Mouse (Mus musculus): ENCODE results near the gene Gpr87. TPM values are rescaled to one million over a fixed set of nuclear protein-coding genes. Genes with fewer than 3 reads are reported as not detected.

Gpr87 gene
- total and polyA plus RNA-seq, 3 experiments, result not detected

DNA sequence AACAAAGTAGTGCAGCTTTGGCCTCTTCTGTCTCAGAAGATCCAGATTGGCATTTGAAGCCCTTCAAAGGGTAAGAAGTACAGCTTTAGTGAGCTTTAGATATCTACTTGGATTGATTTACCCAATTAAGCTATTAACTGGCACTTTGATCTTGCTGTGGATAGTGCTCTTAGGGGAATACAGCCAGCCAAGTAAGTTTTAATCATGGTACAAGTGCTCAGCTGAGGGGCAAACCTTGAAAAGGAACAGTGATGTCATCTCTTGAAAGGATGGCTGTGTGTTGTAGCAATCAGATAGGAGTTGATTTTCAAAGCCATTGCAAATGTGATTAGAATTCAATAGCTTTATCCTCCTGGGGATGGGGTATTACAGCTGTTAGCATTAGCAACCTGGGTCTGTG, 12.8 kb downstream of the Gpr87 start:
- Histone ChIP-seq H3K79me2 (replicated peaks; ENCODE audit: control insufficient read depth, insufficient read depth, low read length) (no peaks in the 10 kb centered on the region), H3K9ac (ENCODE audit: low read depth, low read length) (no peak overlapping the region), H3K4me1 (ENCODE audit: control insufficient read depth, insufficient read depth, low read length) (no peaks in the 10 kb centered on the region), H3K36me3 (ENCODE audit: control insufficient read depth, insufficient read depth, low read length) (no peaks in the 10 kb centered on the region), H3K27ac (no peak overlapping the region), H3K27me3 (ENCODE audit: control insufficient read depth, insufficient read depth, low read length) (no peaks in the 10 kb centered on the region), H3K4me3 (no peak overlapping the region)
- TF ChIP-seq POLR2A (IDR thresholded peaks at IDR 0.05; ENCODE audit: insufficient read depth, low read depth, low read length), result no peak
- no peak for TF ChIP-seq EP300 (IDR thresholded peaks at IDR 0.05; ENCODE audit: insufficient read depth, low read depth, low read length)
- TF ChIP-seq CTCF (IDR thresholded peaks at IDR 0.05), result no peak
- intact Hi-C loops (cut with DNase I), result no loop called here
- no peak for DNase-seq

DNA sequence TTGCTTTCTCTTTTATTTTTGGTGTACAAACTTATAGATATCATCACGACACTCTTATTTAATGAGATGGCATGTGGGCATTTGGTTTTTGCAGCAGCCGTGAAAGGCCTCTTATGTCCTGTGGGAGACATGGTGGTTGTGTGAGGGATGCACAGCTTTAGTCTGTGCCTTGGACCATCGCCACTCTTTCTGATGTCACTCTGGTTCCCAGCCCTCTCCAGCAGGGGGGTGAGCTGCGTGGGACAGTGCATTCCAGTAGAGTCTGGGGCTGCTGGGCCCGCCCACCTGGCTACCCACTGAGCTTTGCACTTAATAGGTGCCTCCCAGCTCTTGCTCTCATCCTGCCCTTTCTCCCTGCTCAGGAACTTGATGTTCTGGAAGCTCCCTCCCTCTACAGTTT, 13.8 kb downstream of the Gpr87 start:
- intact Hi-C loops (cut with DNase I), result no loop called here
- WGBS, result 65% methylated on average over 5 of the region's 5 CpGs

DNA sequence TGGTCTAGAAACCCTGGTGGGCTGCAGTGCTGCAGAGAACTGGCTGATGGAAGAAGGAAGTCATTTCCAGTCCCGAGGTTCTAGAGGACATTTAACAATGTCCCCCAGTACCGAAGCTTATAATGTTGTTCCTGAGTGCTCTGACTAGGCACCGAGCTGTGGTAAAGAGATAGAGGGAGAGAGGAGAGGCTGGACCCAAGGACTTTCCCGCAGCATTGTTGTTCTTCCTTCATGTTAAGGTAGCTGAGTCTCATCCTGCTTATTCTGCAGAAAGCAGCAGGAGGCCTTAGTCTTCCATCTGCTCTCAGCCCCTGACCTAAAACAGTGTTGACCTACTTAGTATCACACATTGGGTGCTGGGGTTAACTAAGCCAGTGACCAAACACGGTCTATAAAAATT, 18.0 kb downstream of the Gpr87 start:
- WGBS, result 57% methylated on average over 5 of the region's 5 CpGs
- DNase-seq, result no peak
- H3K27me3 ChIP-seq (ENCODE audit: control insufficient read depth, insufficient read depth, low read length), result no peaks in the 10 kb centered on the region
- H3K27ac ChIP-seq, result no peak overlapping the region
- no peaks in the 10 kb centered on the region for H3K79me2 ChIP-seq (replicated peaks; ENCODE audit: control insufficient read depth, insufficient read depth, low read length)
- intact Hi-C loops (cut with DNase I), result loop anchor here (5.0 to 10.0 kb wide), 2 partner anchors 138 to 565 kb away; no protein-coding TSS in a partner anchor
- H3K4me1 ChIP-seq (ENCODE audit: control insufficient read depth, insufficient read depth, low read length), result no peaks in the 10 kb centered on the region
- TF ChIP-seq EP300 (IDR thresholded peaks at IDR 0.05; ENCODE audit: insufficient read depth, low read depth, low read length), result no peak
- no peak for TF ChIP-seq CTCF (IDR thresholded peaks at IDR 0.05)
- TF ChIP-seq POLR2A (IDR thresholded peaks at IDR 0.05; ENCODE audit: insufficient read depth, low read depth, low read length), result no peak
- H3K9ac ChIP-seq (ENCODE audit: low read depth, low read length), result no peak overlapping the region
- no peak overlapping the region for H3K4me3 ChIP-seq
- H3K36me3 ChIP-seq (ENCODE audit: control insufficient read depth, insufficient read depth, low read length), result no peaks in the 10 kb centered on the region

More for the DNA sequence above, 13.8 kb downstream of the Gpr87 start:
- no peak for DNase-seq
- H3K4me3 ChIP-seq, result no peak overlapping the region
- no peak overlapping the region for H3K27ac ChIP-seq
- no peak overlapping the region for H3K9ac ChIP-seq (ENCODE audit: low read depth, low read length)
- TF ChIP-seq EP300 (IDR thresholded peaks at IDR 0.05; ENCODE audit: insufficient read depth, low read depth, low read length) (no peak), POLR2A (IDR thresholded peaks at IDR 0.05; ENCODE audit: insufficient read depth, low read depth, low read length) (no peak), CTCF (IDR thresholded peaks at IDR 0.05) (no peak)
- no peaks in the 10 kb centered on the region for H3K4me1 ChIP-seq (ENCODE audit: control insufficient read depth, insufficient read depth, low read length)
- H3K27me3 ChIP-seq (ENCODE audit: control insufficient read depth, insufficient read depth, low read length), result no peaks in the 10 kb centered on the region
- H3K36me3 ChIP-seq (ENCODE audit: control insufficient read depth, insufficient read depth, low read length), result no peaks in the 10 kb centered on the region
- no peaks in the 10 kb centered on the region for H3K79me2 ChIP-seq (replicated peaks; ENCODE audit: control insufficient read depth, insufficient read depth, low read length)

DNA sequence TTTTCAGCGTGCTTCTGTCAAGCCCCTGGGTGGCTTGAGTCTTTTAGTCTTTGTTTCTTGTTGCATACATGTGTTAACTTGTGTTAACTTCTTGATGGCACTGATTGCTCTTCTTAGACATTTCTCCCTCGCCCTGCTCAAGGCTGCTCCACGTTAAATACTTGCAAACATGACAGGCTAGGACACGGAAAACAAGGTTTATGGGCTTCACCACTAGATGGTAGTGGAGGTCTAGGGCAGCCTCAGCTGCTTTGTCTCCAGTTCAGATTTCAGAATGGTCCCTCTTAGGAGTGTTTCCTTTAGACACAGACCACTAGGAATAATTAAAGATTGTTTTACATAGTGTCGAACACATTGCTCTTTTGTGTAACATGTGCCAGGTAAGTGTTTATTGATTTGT, 19.7 kb downstream of the Gpr87 start:
- no peaks in the 10 kb centered on the region for H3K36me3 ChIP-seq (ENCODE audit: control insufficient read depth, insufficient read depth, low read length)
- H3K27ac ChIP-seq, result no peak overlapping the region
- H3K79me2 ChIP-seq (replicated peaks; ENCODE audit: control insufficient read depth, insufficient read depth, low read length), result no peaks in the 10 kb centered on the region
- H3K27me3 ChIP-seq (ENCODE audit: control insufficient read depth, insufficient read depth, low read length), result no peaks in the 10 kb centered on the region
- peak in 1 of 2 experiments; percentile 39 for DNase-seq
- no peak overlapping the region for H3K9ac ChIP-seq (ENCODE audit: low read depth, low read length)
- no peaks in the 10 kb centered on the region for H3K4me1 ChIP-seq (ENCODE audit: control insufficient read depth, insufficient read depth, low read length)
- WGBS, result 32% methylated on average over 5 of the region's 5 CpGs
- intact Hi-C loops (cut with DNase I), result loop anchor here (5.0 to 10.0 kb wide), 2 partner anchors 140 to 567 kb away; no protein-coding TSS in a partner anchor
- no peak for TF ChIP-seq POLR2A (IDR thresholded peaks at IDR 0.05; ENCODE audit: insufficient read depth, low read depth, low read length)
- peak; percentile 65; the same call in 1 of the 2 replicates for TF ChIP-seq EP300 (IDR thresholded peaks at IDR 0.05; ENCODE audit: insufficient read depth, low read depth, low read length)
- peak; percentile 83 for TF ChIP-seq CTCF (IDR thresholded peaks at IDR 0.05)
- H3K4me3 ChIP-seq, result no peak overlapping the region

DNA sequence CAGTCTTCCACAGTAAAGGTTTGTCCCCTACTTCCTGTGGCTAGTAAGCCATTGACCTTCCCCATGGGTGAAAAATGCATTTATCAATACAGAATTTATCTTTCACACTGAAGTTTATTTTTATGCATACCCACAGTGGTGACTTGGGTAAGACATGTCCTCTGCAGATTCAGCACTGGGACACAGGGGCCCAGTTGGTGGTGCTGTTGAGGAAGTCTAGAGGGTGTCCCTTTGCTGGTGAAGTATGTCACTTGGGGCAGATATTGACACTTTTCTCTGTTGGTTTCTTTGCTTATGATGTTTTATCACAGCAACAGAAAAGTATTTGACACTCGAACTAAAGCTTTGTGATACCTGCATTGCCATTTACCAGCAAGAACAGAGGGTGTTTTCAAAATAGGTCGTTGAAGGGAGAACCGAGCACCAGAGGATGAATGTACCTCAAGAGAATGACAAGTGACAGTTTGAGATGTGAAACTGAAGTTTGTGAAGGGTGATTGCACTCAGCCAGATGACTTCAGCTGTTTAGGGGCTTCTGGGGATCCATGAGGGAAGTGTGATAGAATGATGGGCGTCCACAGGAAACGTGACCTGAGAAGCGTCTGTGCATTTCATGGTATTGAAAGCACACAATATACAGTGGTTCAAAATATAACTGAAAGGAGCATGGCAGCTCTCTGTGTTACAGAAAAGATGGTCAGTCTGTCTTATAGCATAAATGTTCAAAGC, 20.3 kb downstream of the Gpr87 start:
- Histone ChIP-seq H3K4me3 (no peak overlapping the region), H3K27me3 (ENCODE audit: control insufficient read depth, insufficient read depth, low read length) (no peaks in the 10 kb centered on the region), H3K79me2 (replicated peaks; ENCODE audit: control insufficient read depth, insufficient read depth, low read length) (no peaks in the 10 kb centered on the region), H3K4me1 (ENCODE audit: control insufficient read depth, insufficient read depth, low read length) (0 out of 2 replicates have a peak, but pooled peaks cover 2% of the 10 kb centered on the region), H3K27ac (no peak overlapping the region), H3K36me3 (ENCODE audit: control insufficient read depth, insufficient read depth, low read length) (no peaks in the 10 kb centered on the region), H3K9ac (ENCODE audit: low read depth, low read length) (no peak overlapping the region)
- intact Hi-C loops (cut with DNase I), result loop anchor here (5.0 to 10.0 kb wide), 4 partner anchors 33 to 568 kb away; no protein-coding TSS in a partner anchor
- TF ChIP-seq EP300 (IDR thresholded peaks at IDR 0.05; ENCODE audit: insufficient read depth, low read depth, low read length) (no peak), POLR2A (IDR thresholded peaks at IDR 0.05; ENCODE audit: insufficient read depth, low read depth, low read length) (no peak), CTCF (IDR thresholded peaks at IDR 0.05) (no peak)
- DNase-seq, result no peak
- WGBS, result 69% methylated on average over 6 of the region's 6 CpGs

All from heart, adult 2 months (tissue).